Mouse (Mus musculus): ENCODE results near the gene Znrf3. TPM values are rescaled to one million over a fixed set of nuclear protein-coding genes. Genes with fewer than 3 reads are reported as not detected.
"Not testable (repeated sequence)": the region's sequence is repeated elsewhere in the genome, so short reads cannot be mapped to it uniquely, and the experiment has no call there.

Gene Znrf3
- total RNA-seq (2021) = 1 to 10 TPM; 8.7 to 9.1 TPM

DNA sequence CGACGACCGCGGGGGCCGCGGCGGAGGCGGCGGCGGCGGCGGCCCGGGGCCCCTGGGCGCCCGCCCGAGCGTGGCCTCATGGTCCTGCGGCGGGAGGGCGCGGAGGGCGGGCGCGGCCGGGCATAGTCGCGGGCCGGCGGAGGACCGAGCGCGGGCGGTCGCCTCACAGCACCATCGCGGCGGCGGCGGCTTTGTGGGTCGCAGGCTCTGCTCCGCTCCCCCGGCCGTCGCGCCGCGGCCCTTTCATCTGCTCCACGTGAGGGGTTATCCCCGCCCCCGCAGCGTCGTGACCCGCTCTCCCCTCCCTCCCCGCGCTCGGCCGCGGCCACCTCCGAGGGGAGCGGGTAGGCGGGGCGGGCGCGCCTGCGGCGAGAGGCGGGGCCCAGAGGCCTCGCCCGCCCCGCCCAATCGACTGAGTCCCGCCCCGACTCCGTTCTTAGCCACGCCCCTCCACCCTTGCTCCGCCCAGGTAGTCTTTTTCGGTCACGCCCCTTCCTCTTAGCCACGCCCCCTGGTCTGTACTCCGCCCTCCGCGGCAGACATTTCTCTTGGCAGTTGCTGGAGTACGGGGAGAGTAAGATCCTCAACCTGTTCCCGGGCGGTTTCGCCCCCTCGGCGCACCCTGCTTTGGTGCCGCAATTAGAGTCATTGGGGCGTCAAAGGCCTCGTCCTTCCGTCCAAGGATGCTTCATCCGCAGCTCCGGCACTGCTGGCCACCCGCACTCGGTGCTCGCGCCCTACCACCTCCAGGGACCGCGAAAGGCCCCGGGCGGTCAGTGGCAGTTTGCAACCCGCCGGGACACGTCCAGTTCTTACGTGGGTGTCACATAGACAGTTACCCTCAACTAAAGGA lies at the start of gene Znrf3:
Gene Znrf3, minus strand, starts transcription at position 249 of the 853 bp plus-strand sequence.
- intact Hi-C loops (cut with DNase I) = no loop called here
- DNase-seq = peak; percentile 97

DNA sequence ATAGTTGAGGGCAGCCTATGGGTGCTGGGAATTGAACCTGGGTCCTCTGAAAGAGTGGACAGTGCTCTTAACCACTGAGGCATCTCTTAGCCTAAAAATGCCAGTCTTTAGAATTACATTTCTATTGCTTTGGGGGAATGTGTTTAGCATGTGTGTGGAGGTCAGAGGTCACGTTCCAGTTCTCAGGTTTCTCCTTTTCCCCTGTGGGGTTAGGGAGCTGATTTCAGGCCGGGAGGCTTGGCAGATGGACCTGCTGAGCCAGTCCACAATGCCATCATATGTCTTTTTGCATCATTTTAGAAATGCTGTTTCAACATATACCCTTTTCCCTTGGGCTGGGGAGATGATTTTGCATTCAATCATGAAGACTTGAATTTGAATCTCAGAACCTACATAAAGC lies 49.2 kb upstream of the Znrf3 start:
- intact Hi-C loops (cut with DNase I) = no loop called here
- no peak for DNase-seq

DNA sequence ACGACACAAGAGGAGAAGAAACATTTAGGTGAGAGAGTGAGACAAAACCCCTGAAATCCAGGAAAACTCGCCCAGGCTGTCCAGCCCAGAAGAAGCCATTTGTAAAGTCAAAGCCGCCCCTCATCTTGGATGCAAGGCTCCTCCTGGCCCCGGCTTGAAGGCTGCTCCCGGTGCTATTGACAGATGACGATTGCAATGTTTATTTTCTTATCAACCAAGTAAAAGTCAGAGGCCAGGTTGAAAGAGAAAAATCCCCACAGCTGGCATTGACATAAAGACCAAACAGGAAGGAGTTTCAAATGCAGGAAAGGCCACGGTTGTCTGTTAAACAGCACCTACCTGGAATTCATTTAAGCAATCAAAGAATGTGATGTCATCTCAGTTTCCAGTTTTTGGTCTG lies 47.3 kb upstream of the Znrf3 start:
- intact Hi-C loops (cut with DNase I) = no loop called here
- DNase-seq = no peak

DNA sequence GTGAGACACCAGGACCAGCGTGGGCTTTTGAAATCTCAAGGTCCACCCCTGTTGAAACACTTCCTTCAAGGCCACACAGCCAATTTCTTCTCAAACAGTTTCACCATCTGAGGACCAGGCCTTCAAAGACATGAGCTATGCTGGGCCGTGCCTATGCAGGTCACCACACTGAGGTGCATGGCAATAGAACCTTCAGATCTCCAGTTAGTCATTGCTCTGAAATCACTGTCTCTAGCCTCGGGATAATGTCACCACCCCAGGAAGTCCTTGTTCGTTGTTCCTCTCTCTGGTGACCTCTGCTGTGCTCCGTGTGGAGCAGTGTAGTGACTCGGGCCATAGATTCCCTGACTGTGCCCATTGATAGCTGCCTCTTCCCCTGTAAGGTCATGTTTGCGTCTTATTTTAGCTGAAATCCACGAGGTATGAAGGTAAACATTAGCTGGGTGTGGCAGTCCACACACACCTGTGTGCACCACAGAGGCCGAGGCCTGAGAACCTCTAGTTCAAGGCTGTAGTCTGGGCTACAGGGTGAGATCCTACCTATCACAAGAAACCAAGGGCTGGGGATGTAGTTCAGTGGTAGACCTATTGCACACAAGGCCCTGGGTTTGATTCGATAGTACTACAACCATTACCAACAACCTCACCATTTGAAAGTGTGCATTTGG lies 46.5 kb upstream of the Znrf3 start:
- intact Hi-C loops (cut with DNase I) = no loop called here

DNA sequence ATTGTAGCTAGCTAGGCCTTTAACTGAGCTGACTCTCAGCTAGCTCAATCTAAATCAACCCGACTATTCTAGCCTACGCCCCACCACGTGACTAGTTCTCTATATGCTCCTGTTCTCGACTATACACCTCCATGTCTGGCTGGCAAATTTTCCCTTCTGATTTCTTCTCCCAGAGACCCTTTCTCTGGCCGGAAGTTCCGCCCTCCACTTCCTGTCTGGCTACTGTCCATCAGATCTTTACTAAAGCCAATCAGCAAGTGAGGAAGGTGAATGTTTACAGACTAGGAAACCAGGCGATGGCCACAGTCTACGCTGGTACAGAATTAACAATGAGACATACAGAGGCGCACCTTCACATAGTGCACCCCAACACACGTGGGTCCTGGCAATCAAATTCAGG lies 44.8 kb upstream of the Znrf3 start:
- DNase-seq; intact Hi-C loops (cut with DNase I): not testable (repeated sequence)

More for the DNA sequence above, 46.5 kb upstream of the Znrf3 start:
- DNase-seq = no peak

DNA sequence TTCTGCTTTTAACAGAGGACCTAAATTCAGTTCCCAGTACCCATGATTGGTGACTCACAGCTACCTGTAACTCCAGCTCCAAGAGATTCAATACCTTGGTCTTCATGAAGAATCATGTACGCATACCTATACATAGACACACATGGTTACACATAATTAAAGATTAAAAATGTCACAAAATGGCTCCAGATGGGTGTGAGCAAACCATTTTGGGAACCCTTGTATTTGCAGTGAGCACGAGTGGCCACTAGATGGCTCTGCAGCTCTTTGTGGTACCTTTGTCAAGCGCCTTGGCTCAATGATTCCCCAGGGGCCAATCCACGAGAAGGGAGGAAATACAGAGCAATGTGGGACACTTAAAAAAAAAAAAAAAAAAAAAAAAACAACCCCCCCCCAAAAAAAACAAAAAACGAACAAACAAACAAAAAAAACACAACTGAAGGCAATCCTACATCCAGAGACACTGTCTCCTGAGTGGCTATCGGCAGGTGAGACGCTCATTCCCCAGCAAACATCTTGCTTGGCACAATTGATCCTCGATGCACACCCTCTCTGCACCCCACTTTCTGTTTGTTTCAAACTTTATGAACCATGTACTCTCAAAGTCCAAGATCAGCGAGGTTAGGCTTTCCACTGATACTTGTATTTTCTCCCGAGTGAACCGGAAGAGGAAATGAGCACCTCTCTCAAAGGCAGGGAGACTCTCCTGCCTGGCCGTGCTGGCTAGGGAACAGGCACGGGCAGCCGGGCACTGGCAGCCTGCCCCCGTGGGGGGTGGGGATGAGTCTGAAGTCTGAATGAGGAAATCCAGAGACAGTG lies 40.8 kb upstream of the Znrf3 start:
- peak; percentile 85 to 86 for DNase-seq
- intact Hi-C loops (cut with DNase I) = loop anchor here (1.0 to 2.0 kb wide), 4 partner anchors 37 to 401 kb away; no protein-coding TSS in a partner anchor

DNA sequence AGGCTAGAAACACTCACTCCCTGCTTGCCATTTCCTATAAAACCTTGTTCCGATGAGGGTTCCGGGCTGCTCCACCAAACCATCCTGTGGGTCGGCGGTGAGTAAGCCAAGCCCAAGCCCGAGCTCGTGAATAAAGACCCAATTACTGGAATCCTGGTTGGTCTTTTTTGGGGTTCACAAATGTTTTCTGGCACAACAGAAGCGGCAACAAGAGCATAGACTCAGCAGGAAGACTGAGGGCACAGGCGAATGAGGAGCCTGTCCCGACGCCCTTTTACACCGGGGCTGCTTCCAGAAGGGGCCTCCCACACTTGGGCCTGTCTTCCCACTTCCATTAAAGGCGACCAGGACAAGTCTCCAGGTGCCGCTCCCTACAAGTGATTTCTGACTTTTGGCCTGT lies 37.9 kb upstream of the Znrf3 start:
- no peak for DNase-seq
- intact Hi-C loops (cut with DNase I) = loop anchor here (5.0 kb wide), 1 partner anchor 225 kb away; no protein-coding TSS in a partner anchor

DNA sequence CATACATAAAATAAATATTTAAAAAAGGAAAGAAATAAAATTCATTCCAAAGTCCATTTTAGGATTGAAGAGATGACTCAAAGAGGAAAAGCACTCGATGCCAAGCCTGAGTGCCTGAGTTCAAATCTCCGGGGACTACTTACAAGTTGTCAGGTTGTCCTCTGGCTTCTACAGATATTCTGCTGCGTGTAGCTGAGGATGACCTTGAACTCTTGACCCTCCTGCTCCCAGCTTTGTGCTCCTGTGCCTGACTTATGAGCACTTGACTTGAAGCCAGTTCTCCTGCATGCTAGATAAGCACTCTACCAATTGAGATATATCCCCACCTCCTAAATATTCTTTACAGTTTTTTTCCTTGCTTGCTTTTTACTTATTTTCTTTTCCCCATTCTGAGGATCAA lies 34.2 kb upstream of the Znrf3 start:
- intact Hi-C loops (cut with DNase I) = loop anchor here (5.0 kb wide), 1 partner anchor 367 kb away; no protein-coding TSS in a partner anchor
- DNase-seq = no peak

DNA sequence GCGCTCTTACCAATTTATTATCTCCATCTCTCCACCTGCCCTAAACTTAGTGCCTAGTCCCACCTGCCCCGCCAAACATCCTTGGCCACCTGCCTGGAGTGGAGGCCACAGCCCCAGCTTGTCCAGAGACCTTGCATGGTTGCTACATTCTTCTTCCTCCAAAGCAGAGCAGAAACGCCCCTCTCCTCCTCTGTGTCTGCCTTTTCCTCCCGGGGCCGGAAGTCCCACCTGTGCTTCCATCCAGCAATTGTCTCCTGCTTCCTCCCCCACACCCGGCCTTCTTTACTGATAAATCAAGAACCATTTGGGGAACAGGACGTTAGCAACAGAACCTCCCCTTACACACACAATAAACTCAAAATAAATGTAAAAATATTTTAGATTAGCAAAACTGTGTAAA lies 33.5 kb upstream of the Znrf3 start:
- intact Hi-C loops (cut with DNase I) = loop anchor here (5.0 kb wide), 1 partner anchor 366 kb away; no protein-coding TSS in a partner anchor
- no peak for DNase-seq

DNA sequence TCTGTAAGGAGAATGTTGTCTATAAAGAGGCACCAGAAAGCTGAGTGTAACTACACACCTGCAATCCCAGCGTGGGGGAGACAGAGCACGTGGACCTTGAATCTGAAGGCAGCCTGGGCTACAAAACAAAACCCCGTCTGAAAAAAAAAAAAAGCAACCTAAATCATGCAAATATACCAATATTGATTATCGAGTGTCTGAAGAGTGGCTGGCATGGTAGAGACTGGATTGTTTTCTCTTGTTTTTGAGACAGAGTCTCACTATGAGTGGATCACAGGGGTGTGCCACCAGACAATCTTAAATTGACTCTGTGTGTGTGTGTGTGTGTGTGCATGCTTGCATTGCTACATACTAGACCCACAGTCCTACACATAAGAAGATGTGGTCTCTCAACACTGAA lies 32.2 kb upstream of the Znrf3 start:
- no peak for DNase-seq
- intact Hi-C loops (cut with DNase I) = loop anchor here (5.0 kb wide), 1 partner anchor 365 kb away; no protein-coding TSS in a partner anchor

DNA sequence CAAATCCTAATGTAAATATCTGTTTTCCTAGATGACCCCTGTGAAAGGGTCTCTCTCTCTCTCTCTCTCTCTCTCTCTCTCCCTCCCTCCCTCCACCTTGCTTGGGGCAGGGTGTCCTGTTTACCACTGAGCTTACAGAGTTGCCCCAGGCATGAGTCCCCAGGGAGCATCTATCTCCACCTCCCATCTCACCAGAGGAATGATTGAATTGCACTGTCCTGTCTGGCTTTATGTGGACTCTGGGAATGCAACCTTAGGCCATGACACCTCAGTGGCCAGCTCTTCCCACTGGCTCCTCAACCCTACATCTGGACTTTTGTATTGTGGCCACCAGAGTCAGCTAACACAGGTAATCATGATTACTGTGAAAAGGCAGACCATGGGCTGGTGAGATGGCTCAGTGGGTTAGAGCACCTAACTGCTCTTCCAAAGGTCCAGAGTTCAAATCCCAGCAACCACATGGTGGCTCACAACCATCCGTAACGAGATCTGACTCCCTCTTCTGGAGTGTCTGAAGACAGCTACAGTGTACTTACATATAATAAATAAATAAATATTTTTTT lies 31.0 kb upstream of the Znrf3 start:
- intact Hi-C loops (cut with DNase I) = loop anchor here (5.0 kb wide), 1 partner anchor 363 kb away; no protein-coding TSS in a partner anchor
- not testable (repeated sequence) for DNase-seq

DNA sequence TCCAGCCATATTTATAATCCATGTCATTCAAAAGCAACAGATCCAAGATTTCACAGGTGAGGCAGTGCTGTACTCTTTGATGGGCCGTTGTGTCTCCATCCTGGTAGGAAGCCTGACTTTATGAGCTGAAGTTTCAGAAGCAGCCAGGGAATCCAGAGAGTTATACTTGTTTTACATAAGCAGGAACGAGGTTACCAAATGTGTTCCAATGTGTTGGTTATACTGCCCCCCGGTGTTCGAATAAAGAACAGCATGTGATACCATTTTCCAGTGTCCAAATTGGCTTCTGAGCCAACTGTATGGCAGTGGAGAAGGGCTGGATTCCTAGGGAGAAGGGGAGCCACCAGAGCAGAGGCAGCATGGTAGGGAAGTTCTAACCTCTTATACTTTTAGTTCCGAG lies 29.5 kb upstream of the Znrf3 start:
- intact Hi-C loops (cut with DNase I) = loop anchor here (1.0 to 5.0 kb wide), 2 partner anchors 184 to 292 kb away; no protein-coding TSS in a partner anchor
- peak; percentile 68 to 71 for DNase-seq

DNA sequence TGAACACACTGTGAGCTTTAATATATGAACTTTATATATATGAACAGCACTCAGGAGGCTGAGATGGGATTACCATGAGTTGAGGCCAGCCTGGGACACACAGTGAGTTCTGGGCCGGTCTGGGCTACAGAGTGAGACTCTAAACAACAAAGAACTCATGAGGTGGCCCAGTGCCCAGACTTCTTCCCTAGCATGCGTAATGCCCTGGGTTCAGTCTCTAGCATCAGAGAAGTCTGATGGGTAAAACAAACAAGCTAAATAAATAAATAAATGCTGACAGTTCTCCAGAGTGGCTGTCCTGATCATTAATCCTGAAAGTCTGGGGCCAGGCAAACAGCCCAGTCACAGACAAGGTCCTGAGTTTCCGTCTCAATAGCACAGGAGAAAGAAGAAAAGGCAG lies 25.4 kb upstream of the Znrf3 start:
- intact Hi-C loops (cut with DNase I) = loop anchor here (5.0 kb wide), 1 partner anchor 288 kb away; no protein-coding TSS in a partner anchor
- DNase-seq = no peak

DNA sequence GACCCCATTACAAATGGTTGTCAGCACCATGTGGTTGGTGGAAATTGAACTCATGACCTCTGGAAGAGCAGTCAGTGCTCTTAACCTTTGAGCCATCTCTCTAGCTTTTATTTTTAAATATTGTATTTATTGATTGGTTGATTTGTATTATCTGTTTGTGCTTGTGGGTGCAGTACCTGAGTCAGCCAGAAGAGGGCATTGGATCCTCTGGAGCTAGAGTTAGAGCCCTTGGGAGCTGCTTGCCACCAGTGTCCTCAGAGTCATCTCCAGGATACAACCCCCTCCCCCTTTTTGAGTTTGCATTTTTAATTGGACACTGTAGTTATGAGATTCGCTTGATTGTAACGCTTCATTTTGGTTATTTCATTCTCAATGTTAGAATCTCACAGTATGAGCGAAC lies 24.4 kb upstream of the Znrf3 start:
- intact Hi-C loops (cut with DNase I) = no loop called here
- DNase-seq = peak; percentile 45 to 71

DNA sequence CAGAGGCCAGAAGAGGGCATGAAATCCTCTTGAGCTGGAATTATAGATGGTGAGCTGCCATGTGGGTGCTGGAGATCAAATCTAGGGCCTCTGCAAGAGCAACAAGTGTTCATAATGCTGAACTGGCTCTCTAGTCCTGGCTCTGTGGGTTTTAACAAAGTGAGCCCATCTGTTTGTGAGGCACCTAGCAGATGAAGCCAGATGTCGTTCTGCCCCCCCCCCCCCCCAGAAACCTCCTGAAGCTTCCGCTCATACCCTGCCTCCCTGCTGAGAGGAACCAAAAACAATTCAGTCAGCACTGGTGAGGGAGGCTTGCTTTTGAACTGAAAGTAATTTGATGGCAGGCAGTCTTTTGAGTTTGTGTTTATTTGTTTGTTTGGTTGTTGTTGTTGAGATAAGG lies 23.8 kb upstream of the Znrf3 start:
- intact Hi-C loops (cut with DNase I) = no loop called here

DNA sequence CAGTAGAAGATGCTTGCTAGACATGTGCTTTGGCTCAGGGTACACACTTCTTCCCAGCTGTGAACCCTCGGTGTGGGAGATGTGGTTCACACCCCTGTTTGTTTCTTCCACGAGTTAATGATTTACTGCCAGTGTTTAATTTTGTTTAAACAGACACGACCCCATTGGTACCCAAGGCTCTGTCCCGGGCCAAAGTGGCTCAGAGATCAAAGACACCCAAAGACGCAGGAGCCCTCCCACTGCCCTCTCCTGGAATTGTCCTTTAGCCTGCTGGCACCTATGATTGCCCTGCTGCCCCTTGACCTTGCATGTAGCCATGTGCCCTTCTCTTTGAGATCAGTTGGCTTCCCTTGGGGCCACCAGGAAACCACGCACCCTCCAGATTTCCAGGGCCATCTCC lies 7.3 kb upstream of the Znrf3 start:
- intact Hi-C loops (cut with DNase I) = loop anchor here (5.0 kb wide), 1 partner anchor 160 kb away; no protein-coding TSS in a partner anchor

More for the DNA sequence above, 23.8 kb upstream of the Znrf3 start:
- DNase-seq = no peak

DNA sequence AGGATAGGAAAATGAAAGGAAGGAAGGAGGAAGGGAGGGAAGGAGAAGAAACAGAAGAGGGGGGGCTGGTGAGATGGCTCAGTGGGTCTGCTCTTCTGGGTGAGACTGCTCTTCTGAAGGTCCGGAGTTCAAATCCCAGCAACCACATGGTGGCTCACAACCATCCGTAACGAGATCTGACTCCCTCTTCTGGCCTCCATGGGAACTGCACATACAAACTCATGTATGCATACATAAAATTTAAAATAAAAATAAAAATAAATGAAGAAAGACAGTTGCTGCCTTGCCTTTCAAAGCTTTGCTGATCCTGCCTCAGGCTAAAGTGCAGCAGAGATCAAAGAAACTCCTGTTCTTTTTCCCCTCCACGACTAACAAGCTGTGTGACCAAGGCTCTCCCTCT lies 6.7 kb upstream of the Znrf3 start:
- intact Hi-C loops (cut with DNase I) = loop anchor here (5.0 kb wide), 1 partner anchor 159 kb away; no protein-coding TSS in a partner anchor
- no peak for DNase-seq

More for the DNA sequence above, 7.3 kb upstream of the Znrf3 start:
- no peak for DNase-seq

DNA sequence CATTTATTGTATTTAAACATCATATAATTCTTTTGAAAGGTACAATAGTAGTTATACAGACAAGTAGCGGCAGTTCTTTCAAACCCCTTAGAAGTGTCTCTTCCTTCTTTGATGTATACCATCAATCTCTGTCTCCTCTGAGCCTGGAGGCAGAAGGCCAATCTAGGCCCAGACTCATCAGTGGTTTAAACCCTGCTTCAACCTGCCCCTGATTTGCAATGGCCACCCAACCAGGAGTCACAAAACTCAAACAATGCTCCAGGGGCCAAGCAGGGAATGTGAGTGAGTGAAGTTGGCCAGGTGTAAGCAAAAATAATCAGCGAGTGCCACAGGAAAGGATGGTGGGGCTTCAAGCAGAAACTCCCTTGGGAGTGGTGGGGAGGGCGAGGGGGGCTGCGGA lies 6.1 kb upstream of the Znrf3 start:
- DNase-seq = no peak
- intact Hi-C loops (cut with DNase I) = loop anchor here (5.0 kb wide), 1 partner anchor 158 kb away; no protein-coding TSS in a partner anchor

DNA sequence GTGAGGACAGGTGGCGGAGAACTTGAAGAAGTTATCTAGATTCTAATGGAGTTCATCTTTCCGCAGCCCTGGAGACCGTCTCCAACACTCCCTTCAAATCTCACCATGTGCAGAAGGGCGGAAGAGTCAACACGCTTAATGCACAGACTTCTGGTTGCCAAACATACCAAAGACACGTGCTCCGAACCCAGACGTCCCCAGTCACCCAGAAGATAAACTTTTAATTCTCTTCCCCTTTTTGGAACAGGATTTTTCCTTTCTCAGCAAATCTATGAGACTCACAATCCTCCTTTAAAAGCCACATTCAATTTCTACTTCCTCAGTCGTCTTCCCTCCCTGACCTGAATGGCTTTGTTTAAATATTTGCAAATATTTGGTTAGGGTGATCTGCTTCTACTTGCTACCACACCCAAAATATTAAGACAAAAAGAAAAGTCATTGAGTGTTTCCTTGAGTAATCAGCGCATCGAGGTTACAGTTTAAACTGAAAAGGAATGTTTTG lies 856 bp upstream of the Znrf3 start:
- intact Hi-C loops (cut with DNase I) = no loop called here
- no peak for DNase-seq

DNA sequence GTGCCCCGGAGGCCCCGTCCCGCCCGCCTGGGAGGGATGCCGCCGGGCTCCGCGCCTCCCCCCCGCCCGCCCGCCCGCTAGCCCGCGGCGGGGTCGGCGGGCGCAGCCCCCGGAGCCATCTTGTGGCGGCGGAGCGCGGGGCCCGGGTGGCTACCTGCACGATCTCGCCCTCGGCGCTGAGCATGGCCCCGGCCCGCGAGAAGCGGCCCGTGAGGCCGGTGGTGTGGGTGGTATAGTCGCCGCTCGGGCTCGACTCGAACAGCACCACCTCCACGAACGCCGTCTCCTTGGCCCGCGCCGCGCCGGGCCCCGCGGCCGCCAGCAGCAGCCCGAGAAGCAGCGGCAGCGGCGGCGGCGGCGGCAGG lies 431 bp downstream of the Znrf3 start:
- intact Hi-C loops (cut with DNase I) = no loop called here
- DNase-seq = peak in 1 of 2 experiments; percentile 43
